Mouse (Mus musculus) heart, embryonic 16.5 days (tissue): ENCODE measurements around the gene Gm36210. TPM values are rescaled to one million over a fixed set of nuclear protein-coding genes. Genes with fewer than 3 reads are reported as not detected.

Experiments used
- ATAC-seq: fragments of 200-750 bp; cut with Nextera tagmentation; replicated peaks from 2 replicates; pipeline ENCODE4 v1.8.0; 2017; ENCODE audit warnings: moderate number of reproducible peaks; ENCODE audit not compliant: insufficient read depth, low FRiP score; ENCODE audit errors: extremely low read depth
- H3K27ac ChIP-seq: fragments of 300-500 bp; sonication (generic); 2 replicates; pipeline ENCODE4 v1.5.1; 2014; ENCODE audit warnings: mild to moderate bottlenecking, low read length, control low read depth, moderate library complexity
- H3K27me3 ChIP-seq: fragments of 300-500 bp; sonication (generic); 2 replicates; pipeline ENCODE4 v1.6.1; 2014; ENCODE audit warnings: low read length, mixed read lengths; ENCODE audit not compliant: control insufficient read depth, insufficient read depth
- H3K36me3 ChIP-seq: fragments of 300-500 bp; sonication (generic); 2 replicates; pipeline ENCODE4 v1.6.1; 2014; ENCODE audit not compliant: control insufficient read depth, insufficient read depth
- H3K4me1 ChIP-seq: fragments of 300-500 bp; sonication (generic); 2 replicates; pipeline ENCODE4 v1.6.1; 2014; ENCODE audit warnings: low read length, mixed read lengths; ENCODE audit not compliant: control insufficient read depth, insufficient read depth
- H3K4me2 ChIP-seq: fragments of 300-500 bp; sonication (generic); 2 replicates; pipeline ENCODE4 v1.6.1; 2014; ENCODE audit warnings: low read depth, mild to moderate bottlenecking, control low read depth, low read length
- H3K4me3 ChIP-seq: fragments of 300-500 bp; sonication (generic); 2 replicates; pipeline ENCODE4 v1.5.1; 2014; ENCODE audit warnings: mild to moderate bottlenecking, control low read depth, low read length
- H3K9ac ChIP-seq: fragments of 300-500 bp; sonication (generic); 2 replicates; pipeline ENCODE4 v1.6.1; 2014; ENCODE audit warnings: low read length, control low read depth
- H3K9me3 ChIP-seq: fragments of 300-500 bp; sonication (generic); replicated peaks from 2 replicates; pipeline ENCODE4 v1.6.1; 2016; ENCODE audit warnings: low read length; ENCODE audit not compliant: control insufficient read depth
- WGBS: fragments of 180-500 bp; shearing (Covaris S2); extraction: QIAGEN DNeasy Blood & Tissue Kit; methylation state at CpG from one replicate; pipeline ENCODE4 v1.1.7; 2014; 5-methylcytosine and 5-hydroxymethylcytosine counted together
- polyA plus RNA-seq: library from polyadenylated mRNA; unstranded; fragments of >200 nt; fragmentation: Nextera tagmentation; extraction: Ambion mirVana; gene quantifications from 2 replicates; pipeline ENCODE4 v1.2.1, GENCODE M21; 2015

Gm36210 gene
- polyA plus RNA-seq, result 0.11 TPM in 1 of 2 replicates, not detected in the other

GRCm38 (mm10) chr7:4906466-4906950, at the start of gene Gm36210:
Gene Gm36210, minus strand, starts transcription at chr7:4906516.
- Histone ChIP-seq H3K4me3 (no peak within 1 kb of the TSS), H3K9ac (no peak within 1 kb of the TSS), H3K27ac (no peak within 1 kb of the TSS), H3K4me2 (no peak within 1 kb of the TSS), H3K9me3 (no peaks in the 10 kb centered on the region), H3K4me1 (no peaks in the 10 kb centered on the region), H3K36me3 (no peaks in the 10 kb centered on the region), H3K27me3 (no peaks in the 10 kb centered on the region)
- ATAC-seq, result no peak
- 40% methylated on average over 10 of the region's 10 CpGs for WGBS

- Histone ChIP-seq H3K27me3 (no peaks in the 10 kb centered on the region), H3K27ac (peak overlapping the region; percentile 76), H3K4me3 (no peak overlapping the region), H3K36me3 (no peaks in the 10 kb centered on the region), H3K9ac (no peak overlapping the region; the same call in 1 of the 2 replicates), H3K4me2 (no peak overlapping the region), H3K4me1 (peaks cover 14% of the 10 kb centered on the region), H3K9me3 (no peaks in the 10 kb centered on the region)
- WGBS, result 13% methylated on average over 10 of the region's 10 CpGs
- peak; percentile 84 for ATAC-seq
These were observed 47.6 kb upstream of the Gm36210 start for GRCm38 (mm10) chr7:4953815-4954445.

GRCm38 (mm10) chr7:4950561-4951342, 44.4 kb upstream of the Gm36210 start:
- H3K36me3 ChIP-seq, result no peaks in the 10 kb centered on the region
- H3K27ac ChIP-seq, result no peak overlapping the region
- 73% methylated on average over 19 of the region's 19 CpGs for WGBS
- H3K9ac ChIP-seq, result no peak overlapping the region
- no peak for ATAC-seq
- H3K9me3 ChIP-seq, result no peaks in the 10 kb centered on the region
- no peak overlapping the region for H3K4me2 ChIP-seq
- no peaks in the 10 kb centered on the region for H3K27me3 ChIP-seq
- no peak overlapping the region for H3K4me3 ChIP-seq
- peaks cover 16% of the 10 kb centered on the region for H3K4me1 ChIP-seq

- 40% methylated on average over 6 of the region's 6 CpGs for WGBS
- H3K27ac ChIP-seq, result no peak overlapping the region
These were observed 42.1 kb upstream of the Gm36210 start for GRCm38 (mm10) chr7:4948386-4948785.

GRCm38 (mm10) chr7:4947855-4948254, 41.5 kb upstream of the Gm36210 start:
- Histone ChIP-seq H3K36me3 (no peaks in the 10 kb centered on the region), H3K4me3 (no peak overlapping the region), H3K9me3 (no peaks in the 10 kb centered on the region), H3K27me3 (no peaks in the 10 kb centered on the region), H3K4me1 (peaks cover 6% of the 10 kb centered on the region; the same call in 1 of the 2 replicates), H3K4me2 (no peak overlapping the region), H3K27ac (no peak overlapping the region), H3K9ac (no peak overlapping the region)
- WGBS, result 38% methylated on average over 2 of the region's 2 CpGs
- ATAC-seq, result no peak

More at GRCm38 (mm10) chr7:4948386-4948785, 42.1 kb upstream of the Gm36210 start:
- ATAC-seq, result no peak
- Histone ChIP-seq H3K27me3 (no peaks in the 10 kb centered on the region), H3K9ac (no peak overlapping the region), H3K4me2 (no peak overlapping the region), H3K36me3 (no peaks in the 10 kb centered on the region), H3K9me3 (no peaks in the 10 kb centered on the region), H3K4me1 (peaks cover 8% of the 10 kb centered on the region), H3K4me3 (no peak overlapping the region)

GRCm38 (mm10) chr7:4943223-4943815, 37.0 kb upstream of the Gm36210 start:
- Histone ChIP-seq H3K4me3 (peak overlapping the region; percentile 50), H3K27ac (no peak overlapping the region), H3K27me3 (no peaks in the 10 kb centered on the region), H3K36me3 (no peaks in the 10 kb centered on the region), H3K4me2 (peak overlapping the region; percentile 75), H3K4me1 (0 out of 2 replicates have a peak, but pooled peaks cover 2% of the 10 kb centered on the region), H3K9ac (peak overlapping the region; percentile 65), H3K9me3 (no peaks in the 10 kb centered on the region)
- ATAC-seq, result peak; percentile 87
- 11% methylated on average over 15 of the region's 15 CpGs for WGBS

GRCm38 (mm10) chr7:4942673-4943072, 36.4 kb upstream of the Gm36210 start:
- no peak for ATAC-seq
- WGBS, result 43% methylated on average over 5 of the region's 5 CpGs
- no peak overlapping the region for H3K4me2 ChIP-seq

GRCm38 (mm10) chr7:4940068-4940479, 33.8 kb upstream of the Gm36210 start:
- Histone ChIP-seq H3K4me2 (no peak overlapping the region), H3K9me3 (no peaks in the 10 kb centered on the region), H3K4me1 (0 out of 2 replicates have a peak, but pooled peaks cover 2% of the 10 kb centered on the region), H3K9ac (no peak overlapping the region), H3K4me3 (no peak overlapping the region), H3K36me3 (no peaks in the 10 kb centered on the region), H3K27me3 (no peaks in the 10 kb centered on the region), H3K27ac (no peak overlapping the region)
- no peak for ATAC-seq
- 13% methylated on average over 9 of the region's 9 CpGs for WGBS

More at GRCm38 (mm10) chr7:4942673-4943072, 36.4 kb upstream of the Gm36210 start:
- no peak overlapping the region for H3K4me3 ChIP-seq
- no peaks in the 10 kb centered on the region for H3K9me3 ChIP-seq
- 0 out of 2 replicates have a peak, but pooled peaks cover 2% of the 10 kb centered on the region for H3K4me1 ChIP-seq
- H3K27ac ChIP-seq, result no peak overlapping the region
- no peak overlapping the region for H3K9ac ChIP-seq
- H3K27me3 ChIP-seq, result no peaks in the 10 kb centered on the region
- no peaks in the 10 kb centered on the region for H3K36me3 ChIP-seq
